Mouse (Mus musculus) myocyte (in vitro differentiated cells): ENCODE results near the gene Dusp6. TPM values are rescaled to one million over a fixed set of nuclear protein-coding genes. Genes with fewer than 3 reads are reported as not detected.
A peak's percentile ranks its signal among the peaks of the same experiment; 100 is the strongest.

Experiments used
- H3K27me3 ChIP-seq: one replicate; pipeline ENCODE4 v1.6.1; 2011; ENCODE audit not compliant: control insufficient read depth, insufficient read depth, insufficient read length
- H3K36me3 ChIP-seq: one replicate; pipeline ENCODE4 v1.6.1; 2011; ENCODE audit not compliant: control insufficient read depth, insufficient read depth
- H3K4me2 ChIP-seq: one replicate; pipeline ENCODE4 v1.6.1; 2011; ENCODE audit warnings: low read depth, control low read depth
- H3K4me3 ChIP-seq: one replicate; pipeline ENCODE4 v1.5.1; 2011; ENCODE audit warnings: mild to moderate bottlenecking, control low read depth, moderate library complexity
- H3K79me2 ChIP-seq: one replicate; pipeline ENCODE4 v1.6.1; 2011; ENCODE audit not compliant: control insufficient read depth, insufficient read depth
- H3ac ChIP-seq: one replicate; pipeline ENCODE4 v1.6.1; 2011; ENCODE audit not compliant: control insufficient read depth, insufficient read length
- CEBPB ChIP-seq: IDR thresholded peaks from 2 replicates; pipeline ENCODE4 v1.6.1; 2011; ENCODE audit warnings: mild to moderate bottlenecking, moderate library complexity; ENCODE audit not compliant: poor library complexity, insufficient read depth, severe bottlenecking
- E2F4 ChIP-seq: IDR thresholded peaks from one replicate; pipeline ENCODE4 v1.6.1; 2011; ENCODE audit warnings: mild to moderate bottlenecking, control low read depth, moderate library complexity; ENCODE audit not compliant: insufficient read depth
- MAX ChIP-seq: IDR thresholded peaks from one replicate; pipeline ENCODE4 v1.6.1; 2011; ENCODE audit warnings: low read depth, mild to moderate bottlenecking, control low read depth
- MYOD1 ChIP-seq, 3 experiments: IDR thresholded peaks; one replicate each; pipeline ENCODE4 v1.6.1; 2011; ENCODE audit warnings: control low read depth in 2 of 3, low read depth in 2 of 3, mild to moderate bottlenecking in 2 of 3, moderate library complexity in 1 of 3; ENCODE audit not compliant: insufficient read length in 2 of 3, control insufficient read depth in 1 of 3
- MYOG ChIP-seq, 3 experiments: IDR thresholded peaks; one replicate each; pipeline ENCODE4 v1.6.1; 2011; ENCODE audit warnings: control low read depth in 2 of 3, low read depth in 2 of 3, mild to moderate bottlenecking in 2 of 3; ENCODE audit not compliant: insufficient read length in 2 of 3, control insufficient read depth in 1 of 3, insufficient read depth in 1 of 3
- POLR2A ChIP-seq: IDR thresholded peaks from one replicate; pipeline ENCODE4 v1.6.1; 2011; ENCODE audit warnings: low read depth, mild to moderate bottlenecking, control low read depth, moderate library complexity; ENCODE audit not compliant: insufficient read length
- POLR2AphosphoS2 ChIP-seq: IDR thresholded peaks from one replicate; pipeline ENCODE4 v1.6.1; 2011; ENCODE audit warnings: low read depth, control low read depth; ENCODE audit not compliant: insufficient read length
- REST ChIP-seq: IDR thresholded peaks from one replicate; pipeline ENCODE4 v1.6.1; 2011; ENCODE audit warnings: mild to moderate bottlenecking, control low read depth, moderate library complexity; ENCODE audit not compliant: insufficient read depth, insufficient read length
- SRF ChIP-seq: IDR thresholded peaks from one replicate; pipeline ENCODE4 v1.6.1; 2011; ENCODE audit warnings: low read depth; ENCODE audit not compliant: control insufficient read depth, insufficient read length
- TCF12 ChIP-seq: IDR thresholded peaks from one replicate; pipeline ENCODE4 v1.6.1; 2011; ENCODE audit warnings: mild to moderate bottlenecking, control low read depth; ENCODE audit not compliant: poor library complexity, insufficient read depth, severe bottlenecking
- TCF3 ChIP-seq: IDR thresholded peaks from one replicate; pipeline ENCODE4 v1.6.1; 2011; ENCODE audit warnings: low read depth, control low read depth; ENCODE audit not compliant: insufficient read length
- USF1 ChIP-seq: IDR thresholded peaks from one replicate; pipeline ENCODE4 v1.6.1; 2011; ENCODE audit warnings: low read depth, mild to moderate bottlenecking, control low read depth, moderate library complexity
- polyA plus RNA-seq: library from polyadenylated mRNA; unstranded; fragments of >200 nt; fragmentation: generic; extraction: Trizol; gene quantifications from one replicate; pipeline ENCODE4 v1.2.1, GENCODE M21; 2012; ENCODE audit warnings: missing spikeins

Dusp6 gene
- polyA plus RNA-seq, 1 experiment: 21.6 TPM

GRCm38 (mm10) chr10:99241829-99242711 is 21.0 kb upstream of the Dusp6 start:
- Histone ChIP-seq H3K4me3 (peak overlapping the region; percentile 11), H3ac (no peak overlapping the region), H3K36me3 (no peaks in the 10 kb centered on the region), H3K27me3 (no peaks in the 10 kb centered on the region), H3K4me2 (peak overlapping the region; percentile 92), H3K79me2 (no peaks in the 10 kb centered on the region)
- no peak for TF ChIP-seq E2F4
- TF ChIP-seq USF1: no peak
- no peak for TF ChIP-seq SRF
- no peak for TF ChIP-seq POLR2AphosphoS2
- no peak for TF ChIP-seq CEBPB
- TF ChIP-seq MYOG (IDR thresholded peaks at IDR 0.05; ENCODE audit: control insufficient read depth in 1 of 3, insufficient read depth in 1 of 3, insufficient read length in 2 of 3, low read depth in 2 of 3): peak in 1 of 3 experiments; percentile 28
- no peak for TF ChIP-seq MAX
- TF ChIP-seq POLR2A: peak; percentile 55
- TF ChIP-seq TCF12: no peak
- TF ChIP-seq REST: no peak
- peak in 2 of 3 experiments; percentile 44 to 73 for TF ChIP-seq MYOD1 (IDR thresholded peaks at IDR 0.05; ENCODE audit: control insufficient read depth in 1 of 3, insufficient read length in 2 of 3, low read depth in 2 of 3)
- TF ChIP-seq TCF3: no peak

- Histone ChIP-seq H3K4me3 (peak overlapping the region; percentile 11), H3K4me2 (peak overlapping the region; percentile 92), H3ac (no peak overlapping the region), H3K36me3 (no peaks in the 10 kb centered on the region), H3K27me3 (no peaks in the 10 kb centered on the region), H3K79me2 (no peaks in the 10 kb centered on the region)
- TF ChIP-seq MYOD1 (IDR thresholded peaks at IDR 0.05; ENCODE audit: control insufficient read depth in 1 of 3, insufficient read length in 2 of 3, low read depth in 2 of 3) (no peak), USF1 (no peak), POLR2A (no peak), TCF3 (no peak), E2F4 (no peak), CEBPB (no peak), MAX (no peak), MYOG (IDR thresholded peaks at IDR 0.05; ENCODE audit: control insufficient read depth in 1 of 3, insufficient read depth in 1 of 3, insufficient read length in 2 of 3, low read depth in 2 of 3) (no peak), POLR2AphosphoS2 (no peak), REST (no peak), TCF12 (no peak), SRF (no peak)
Observed at GRCm38 (mm10) chr10:99242721-99243120, 20.3 kb upstream of the Dusp6 start.

- Histone ChIP-seq H3ac (no peak overlapping the region), H3K79me2 (no peaks in the 10 kb centered on the region), H3K36me3 (no peaks in the 10 kb centered on the region), H3K4me3 (peak overlapping the region; percentile 6), H3K4me2 (peak overlapping the region; percentile 92), H3K27me3 (no peaks in the 10 kb centered on the region)
- TF ChIP-seq CEBPB (no peak), SRF (no peak), MYOD1 (IDR thresholded peaks at IDR 0.05; ENCODE audit: control insufficient read depth in 1 of 3, insufficient read length in 2 of 3, low read depth in 2 of 3) (no peak), MYOG (IDR thresholded peaks at IDR 0.05; ENCODE audit: control insufficient read depth in 1 of 3, insufficient read depth in 1 of 3, insufficient read length in 2 of 3, low read depth in 2 of 3) (no peak), POLR2A (no peak), E2F4 (no peak), REST (no peak), POLR2AphosphoS2 (no peak), TCF12 (no peak), TCF3 (no peak), USF1 (no peak), MAX (no peak)
Observed at GRCm38 (mm10) chr10:99243907-99244489, 19.0 kb upstream of the Dusp6 start.

DNA sequence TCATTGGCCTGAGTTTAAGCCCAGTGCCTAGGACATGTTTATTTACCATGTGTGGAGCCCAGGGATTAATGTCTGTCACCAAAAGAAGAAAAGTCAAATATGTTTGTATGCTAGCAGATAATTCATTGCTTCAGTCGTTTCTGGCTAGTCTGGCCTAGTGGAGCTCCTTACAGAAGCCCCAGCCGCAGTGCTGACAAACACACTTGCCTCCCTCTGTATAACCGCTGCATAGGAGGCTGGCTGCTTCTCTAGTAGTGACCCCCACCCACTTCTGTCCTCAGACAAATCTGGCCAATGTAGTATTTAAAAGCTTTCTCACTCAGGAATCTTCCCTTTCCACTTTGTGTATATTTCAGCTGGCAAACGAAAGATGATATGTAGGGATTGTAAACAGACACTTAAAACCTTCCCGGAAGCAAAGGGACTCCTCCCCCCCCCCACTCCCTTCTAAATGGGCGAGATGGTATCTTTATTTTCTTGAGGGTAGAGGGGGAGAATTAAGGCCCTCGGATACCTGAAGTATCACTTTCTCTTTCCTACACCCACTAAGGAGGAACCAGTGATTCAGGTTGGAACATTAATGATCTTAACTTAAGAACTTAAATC is 18.3 kb upstream of the Dusp6 start:
- Histone ChIP-seq H3K4me2 (peak overlapping the region; percentile 92), H3K27me3 (no peaks in the 10 kb centered on the region), H3K79me2 (no peaks in the 10 kb centered on the region), H3ac (no peak overlapping the region), H3K36me3 (no peaks in the 10 kb centered on the region), H3K4me3 (peak overlapping the region; percentile 6)
- TF ChIP-seq REST: no peak
- no peak for TF ChIP-seq POLR2AphosphoS2
- no peak for TF ChIP-seq TCF12
